Mouse (Mus musculus) hindlimb bud, embryonic 11.5 days (tissue): ENCODE measurements around the gene Anks1.

Source experiments
- DNase-seq: peaks from one replicate; pipeline ENCODE4 v3.0.0-alpha.2; 2012; ENCODE audit warnings: low read depth, low spot score; ENCODE audit errors: extremely low spot score

The Anks1 gene

DNA sequence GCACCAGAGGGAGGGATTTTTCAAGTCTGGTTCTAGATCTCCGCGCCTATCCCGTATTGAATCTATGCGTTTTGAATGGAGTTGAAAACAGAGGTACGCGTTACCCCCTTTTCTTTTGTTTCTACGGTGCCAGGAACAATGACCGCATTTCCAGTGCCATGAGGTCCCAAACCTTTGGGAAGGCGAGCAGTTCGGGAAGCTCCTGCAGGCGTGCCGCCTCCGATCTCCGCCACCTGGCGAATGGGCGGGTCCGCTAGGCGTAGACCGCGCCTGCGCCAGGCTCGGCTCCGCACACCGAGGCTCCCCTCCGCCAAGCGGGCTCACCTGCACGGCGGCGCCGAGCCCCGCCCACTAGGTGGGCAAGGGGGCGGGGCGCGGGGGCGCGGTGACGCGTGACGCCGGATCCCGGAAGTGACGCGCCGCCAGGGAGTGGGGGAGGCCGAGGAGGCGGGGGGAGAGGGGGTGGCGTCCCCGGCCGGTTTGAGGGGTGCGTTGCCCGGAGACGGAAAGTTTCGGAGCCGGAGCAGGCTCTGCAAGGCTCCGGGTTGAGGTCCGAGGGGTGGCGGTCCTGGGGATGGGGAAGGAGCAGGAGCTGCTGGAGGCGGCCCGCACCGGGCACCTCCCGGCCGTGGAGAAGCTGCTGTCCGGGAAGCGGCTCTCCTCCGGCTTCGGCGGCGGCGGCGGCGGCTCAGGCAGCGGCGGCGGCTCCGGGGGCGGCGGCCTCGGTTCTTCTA lies at the start of gene Anks1:
TSS of gene Anks1 (plus strand) at position 419 of the 734 bp plus-strand sequence.
- DNase-seq: no peak

- DNase-seq: no peak
Observed at GRCm38 (mm10) chr17:27865461-27865860, 43.6 kb upstream of the Anks1 start.

DNA sequence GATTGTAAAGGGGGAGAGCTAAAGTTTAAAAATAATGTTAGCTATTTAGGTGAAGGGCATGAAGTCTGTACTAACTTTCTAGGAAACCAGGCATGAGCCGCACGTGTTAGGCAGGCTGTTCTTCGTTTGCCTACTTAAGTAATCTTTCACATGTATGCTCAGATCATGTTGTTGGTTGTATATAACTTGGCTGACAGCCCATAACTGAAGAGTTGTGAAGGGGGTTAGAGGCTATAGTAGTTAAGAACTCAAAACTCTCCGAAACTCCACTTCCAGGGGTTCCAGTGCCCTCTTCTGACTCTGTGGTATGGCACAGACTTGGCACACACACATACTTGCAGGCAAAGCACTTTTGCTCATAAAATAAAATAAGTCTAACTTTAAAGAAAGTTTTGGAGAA lies 42.4 kb upstream of the Anks1 start:
- no peak for DNase-seq

DNA sequence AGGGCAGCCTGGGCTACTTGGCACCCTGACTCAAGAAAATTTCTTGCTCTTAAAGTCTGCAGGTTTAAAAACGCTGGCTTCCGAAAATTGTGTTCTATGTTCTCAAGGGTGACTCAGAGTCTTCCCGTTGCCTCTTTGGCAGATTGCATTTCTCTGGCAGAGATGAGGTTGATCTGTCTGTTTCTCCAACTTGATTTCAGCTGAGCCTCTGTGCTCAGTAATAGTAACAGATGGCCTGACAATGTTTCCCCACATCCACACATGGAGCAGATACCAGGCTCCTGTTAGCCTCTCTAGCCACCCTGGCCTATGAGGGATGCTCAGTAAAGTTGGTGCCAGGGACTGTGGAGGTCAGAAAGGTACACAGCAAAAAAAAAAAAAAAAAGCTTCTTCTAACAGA lies 37.3 kb upstream of the Anks1 start:
- DNase-seq: no peak

DNA sequence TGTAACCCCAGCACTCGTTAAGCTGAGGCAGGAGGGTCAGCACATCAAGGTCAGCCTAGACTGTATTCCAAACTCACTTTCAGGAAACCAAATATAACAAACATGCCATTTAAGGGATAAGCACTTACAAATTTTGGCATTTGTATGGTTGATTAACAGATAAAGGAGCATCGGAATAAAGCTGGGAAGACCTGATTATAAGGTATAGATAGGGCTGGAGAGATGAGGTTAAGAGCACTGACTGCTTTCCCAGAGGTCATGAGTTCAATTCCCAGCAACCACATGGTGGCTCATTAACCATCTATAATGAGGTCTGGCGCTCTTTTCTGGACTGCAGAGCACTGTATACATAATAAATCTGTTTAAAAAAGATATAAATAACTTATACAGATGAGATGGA lies 35.5 kb upstream of the Anks1 start:
- DNase-seq: no peak

DNA sequence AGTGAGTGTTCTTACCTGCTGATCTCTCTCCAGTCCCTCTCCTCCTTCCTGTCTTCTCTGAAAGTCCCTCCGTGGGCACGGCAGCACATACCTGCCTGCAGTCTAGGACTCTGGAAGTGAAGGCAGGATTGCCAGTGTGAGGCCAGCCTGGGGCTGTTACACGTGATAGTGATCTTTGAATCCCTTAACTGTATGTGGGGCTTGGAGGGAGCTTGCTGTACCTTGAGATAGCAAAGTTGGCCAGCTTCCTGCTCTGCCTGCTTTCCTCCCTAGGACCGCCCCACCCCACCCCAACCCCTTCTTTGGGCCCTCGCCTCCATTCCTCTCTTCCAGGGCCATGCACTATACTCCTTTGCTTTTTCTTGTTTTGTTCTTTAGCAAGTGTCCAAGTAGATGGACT lies 34.6 kb upstream of the Anks1 start:
- no peak for DNase-seq

GRCm38 (mm10) chr17:27881518-27881917 lies 27.6 kb upstream of the Anks1 start:
- no peak for DNase-seq

DNA sequence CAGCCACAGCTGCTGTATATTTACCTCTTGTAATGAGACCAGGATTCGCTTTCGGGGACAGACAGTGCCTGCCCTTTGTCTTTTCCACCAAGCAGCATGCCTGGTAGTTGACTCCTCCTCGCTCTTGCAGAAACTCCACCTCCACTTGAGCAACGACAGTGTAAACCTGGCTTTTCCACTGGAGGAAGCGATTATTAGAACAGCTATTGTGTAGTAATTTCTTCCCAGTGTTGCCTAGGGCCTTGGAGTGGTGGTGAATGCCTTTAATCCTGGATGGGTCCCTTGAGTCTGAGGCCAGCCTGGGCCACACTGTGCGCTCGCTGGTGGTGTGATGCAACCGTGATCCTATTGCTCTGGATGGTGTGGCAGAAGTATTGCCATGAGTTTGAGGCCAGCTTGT lies 26.0 kb upstream of the Anks1 start:
- DNase-seq: no peak

- no peak for DNase-seq
Observed at GRCm38 (mm10) chr17:27883994-27884393, 25.1 kb upstream of the Anks1 start.

DNA sequence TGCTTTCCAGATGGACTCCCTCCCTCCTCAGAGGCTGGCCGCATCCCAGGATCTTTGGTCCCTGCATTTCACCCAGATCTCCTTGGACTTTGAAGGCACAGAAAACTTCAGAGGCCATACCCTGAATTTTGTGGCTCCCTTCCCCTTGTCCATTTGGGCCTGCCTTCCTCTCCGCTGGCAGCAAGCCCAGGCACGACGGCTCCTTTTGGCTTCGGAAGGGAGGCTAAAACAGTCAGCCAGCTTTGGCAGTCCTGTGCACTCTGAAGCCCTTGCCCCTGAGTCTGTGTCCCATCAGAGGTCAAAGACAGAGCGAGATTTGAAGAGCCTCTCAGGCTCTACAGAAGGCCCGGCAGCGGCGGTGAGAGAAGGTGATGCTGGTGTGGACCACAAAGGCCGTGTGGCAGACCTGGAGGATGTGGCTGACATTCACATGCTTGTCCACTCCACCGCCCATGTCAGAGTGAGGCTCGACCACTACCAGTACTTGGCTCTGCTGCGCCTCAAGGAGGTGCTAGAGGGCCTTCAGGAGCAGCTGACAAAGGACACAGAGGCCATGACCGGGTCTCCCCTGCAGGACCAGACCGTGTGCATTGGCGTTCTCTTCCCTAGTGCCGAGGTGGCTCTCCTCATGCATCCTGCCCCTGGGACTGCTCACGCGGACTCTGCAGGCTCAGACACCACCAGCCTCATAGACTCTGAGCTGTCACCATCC lies 22.5 kb upstream of the Anks1 start:
- DNase-seq: no peak

- DNase-seq: peak; percentile 89
Observed at GRCm38 (mm10) chr17:27907512-27908205, 1.4 kb upstream of the Anks1 start.

GRCm38 (mm10) chr17:27908206-27908887 lies 759 bp upstream of the Anks1 start:
- no peak for DNase-seq

- DNase-seq: no peak
Observed at GRCm38 (mm10) chr17:27909622-27910500, 755 bp downstream of the Anks1 start, which contains the start of gene Taf11. Taf11 (minus strand) TSS chr17:27909844.

DNA sequence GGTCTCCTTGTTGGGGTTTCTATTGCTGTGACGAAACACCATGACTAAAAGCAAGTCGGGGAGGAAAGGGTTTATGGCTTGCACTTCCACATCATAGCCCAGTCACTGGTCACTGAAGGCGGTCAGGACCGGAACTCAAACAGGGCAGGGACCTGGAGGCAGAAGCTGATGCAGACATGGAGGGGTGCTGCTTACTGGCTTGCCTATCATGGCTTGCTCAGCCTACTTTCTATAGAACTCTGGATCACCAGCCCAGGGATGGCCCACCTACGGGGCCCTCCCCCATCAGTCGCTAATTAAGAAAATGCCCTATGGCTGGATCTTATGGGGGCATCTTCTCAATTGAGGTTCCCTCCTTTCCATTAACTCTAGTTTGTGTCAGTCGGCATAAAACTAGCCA lies 2.3 kb downstream of the Anks1 start:
- DNase-seq: no peak

- no peak for DNase-seq
Observed at GRCm38 (mm10) chr17:27914742-27915141, 5.6 kb downstream of the Anks1 start.

DNA sequence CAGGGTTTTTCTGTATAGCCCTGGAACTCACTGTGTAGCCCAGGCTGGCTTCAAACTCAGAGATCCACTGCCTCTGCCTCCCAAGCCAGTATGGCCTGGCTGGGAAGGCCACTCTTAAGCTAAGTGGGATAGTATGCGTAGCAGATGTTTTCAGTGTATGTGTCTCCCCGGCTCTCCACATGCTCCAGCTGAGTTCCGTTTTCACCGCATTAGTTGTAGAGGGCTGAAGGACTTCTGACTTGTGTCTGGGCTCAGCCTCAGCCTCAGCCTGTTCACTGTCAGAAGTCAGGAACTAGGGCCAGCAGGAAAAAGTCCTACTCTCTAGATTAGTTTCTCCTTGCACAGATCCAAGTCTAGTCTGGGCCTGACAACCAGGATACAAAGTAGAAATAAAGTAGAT lies 7.3 kb downstream of the Anks1 start:
- DNase-seq: no peak

GRCm38 (mm10) chr17:27920676-27921075 lies 11.6 kb downstream of the Anks1 start:
- DNase-seq: no peak

DNA sequence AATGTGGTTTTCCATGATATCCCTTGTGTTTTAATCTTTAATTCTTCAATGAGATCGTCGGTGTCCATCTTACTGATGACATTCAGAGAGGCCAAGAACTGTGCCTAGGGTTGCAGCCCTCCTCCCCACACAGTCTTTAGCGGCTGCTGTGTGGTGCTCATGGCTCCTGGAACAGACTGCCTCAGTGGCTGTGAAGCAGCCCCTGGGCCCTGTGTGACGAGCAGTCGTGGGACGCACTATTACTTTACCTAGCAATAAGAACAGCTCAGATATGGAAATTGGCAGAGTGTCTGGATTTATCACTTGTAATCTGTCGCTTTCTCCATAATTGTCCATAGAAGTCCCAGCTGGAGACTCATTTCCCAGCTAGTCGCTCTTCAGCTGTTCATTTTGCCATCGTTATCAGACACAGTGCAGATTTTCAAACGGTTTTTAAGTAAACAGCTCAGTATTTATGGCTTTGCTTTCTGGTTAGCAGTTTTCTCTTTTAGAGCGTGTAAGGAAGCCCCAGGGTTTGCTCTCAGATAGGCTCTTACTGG lies 13.1 kb downstream of the Anks1 start:
- no peak for DNase-seq

DNA sequence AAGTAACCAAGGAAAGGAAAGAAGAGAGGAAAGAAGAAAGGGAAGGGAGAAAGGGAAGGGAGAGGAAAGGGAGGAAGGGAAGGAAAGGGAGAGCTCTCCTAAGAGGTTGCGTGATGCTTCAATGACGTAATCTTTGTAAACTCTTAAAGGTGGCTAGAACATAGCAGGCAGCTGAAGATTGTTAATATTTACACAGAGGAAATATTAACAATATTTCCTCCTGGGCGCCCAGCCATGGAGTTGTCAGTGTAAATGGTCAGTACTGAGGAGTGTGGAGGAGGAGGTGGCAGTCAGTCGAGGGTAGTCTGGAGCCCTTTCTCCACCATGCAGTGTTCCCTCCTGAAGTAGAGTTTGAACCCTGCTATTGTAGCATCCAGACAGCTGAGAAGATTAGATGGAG lies 15.9 kb downstream of the Anks1 start:
- DNase-seq: no peak

- DNase-seq: no peak
Observed at GRCm38 (mm10) chr17:27925504-27925903, 16.4 kb downstream of the Anks1 start.
